Mouse (Mus musculus): ENCODE measurements around the gene Fdxr. TPM values are rescaled to one million over a fixed set of nuclear protein-coding genes. Genes with fewer than 3 reads are reported as not detected.

Fdxr gene
- polyA plus RNA-seq, 1 experiment: not detected

- Histone ChIP-seq H3K27ac (ENCODE audit: insufficient read depth, low read depth, low read length) (no peak overlapping the region), H3K4me3 (ENCODE audit: insufficient read depth, low read depth, low read length) (no peak overlapping the region), H3K4me1 (ENCODE audit: control insufficient read depth, insufficient read depth, low read length) (peaks cover 28% of the 10 kb centered on the region)
- 95% methylated on average over 10 of the region's 10 CpGs for WGBS
- TF ChIP-seq POLR2A (IDR thresholded peaks at IDR 0.05; ENCODE audit: insufficient read depth, low read depth, low read length) (no peak), CTCF (IDR thresholded peaks at IDR 0.05; ENCODE audit: insufficient read depth, low read depth, low read length) (no peak)
Measured at GRCm38 (mm10) chr11:115219685-115220084, 57.2 kb downstream of the Fdxr start.

GRCm38 (mm10) chr11:115219263-115219662 is 57.6 kb downstream of the Fdxr start:
- peaks cover 28% of the 10 kb centered on the region for H3K4me1 ChIP-seq (ENCODE audit: control insufficient read depth, insufficient read depth, low read length)
- no peak overlapping the region for H3K27ac ChIP-seq (ENCODE audit: insufficient read depth, low read depth, low read length)
- no peak for TF ChIP-seq POLR2A (IDR thresholded peaks at IDR 0.05; ENCODE audit: insufficient read depth, low read depth, low read length)
- TF ChIP-seq CTCF (IDR thresholded peaks at IDR 0.05; ENCODE audit: insufficient read depth, low read depth, low read length): no peak
- H3K4me3 ChIP-seq (ENCODE audit: insufficient read depth, low read depth, low read length): no peak overlapping the region
- 85% methylated on average over 9 of the region's 9 CpGs for WGBS

Other genes with a start within 250 kb of the Fdxr start
- not detected in 2 replicates for gene Cd300ld5, start 239.3 kb downstream of the Fdxr start, polyA plus RNA-seq (2012; ENCODE audit: insufficient read depth, insufficient read length, low replicate concordance, missing spikeins)
- not detected in 2 replicates for gene Cd300ld3, start 228.6 kb downstream of the Fdxr start, polyA plus RNA-seq (2012; ENCODE audit: insufficient read depth, insufficient read length, low replicate concordance, missing spikeins)
- not detected in 2 replicates for gene Cd300e, start 214.9 kb downstream of the Fdxr start, polyA plus RNA-seq (2012; ENCODE audit: insufficient read depth, insufficient read length, low replicate concordance, missing spikeins)
- gene Rab37, start 185.6 kb downstream of the Fdxr start, polyA plus RNA-seq (2012; ENCODE audit: insufficient read depth, insufficient read length, low replicate concordance, missing spikeins): not detected in 2 replicates
- gene Cd300lf, start 143.1 kb downstream of the Fdxr start, polyA plus RNA-seq (2012; ENCODE audit: insufficient read depth, insufficient read length, low replicate concordance, missing spikeins): not detected in 2 replicates
- 241 TPM in 1 of 2 replicates, not detected in the other for gene Slc9a3r1, start 113.7 kb downstream of the Fdxr start, polyA plus RNA-seq (2012; ENCODE audit: insufficient read depth, insufficient read length, low replicate concordance, missing spikeins)
- not detected in 2 replicates for gene Tmem104, start 89.6 kb downstream of the Fdxr start, polyA plus RNA-seq (2012; ENCODE audit: insufficient read depth, insufficient read length, low replicate concordance, missing spikeins)
- not detected in 2 replicates for gene Nat9, start 89.2 kb downstream of the Fdxr start, polyA plus RNA-seq (2012; ENCODE audit: insufficient read depth, insufficient read length, low replicate concordance, missing spikeins)
- gene Grin2c, start 9.8 kb downstream of the Fdxr start, polyA plus RNA-seq (2012; ENCODE audit: insufficient read depth, insufficient read length, low replicate concordance, missing spikeins): not detected in 2 replicates
- gene Fads6, start 20.6 kb upstream of the Fdxr start, polyA plus RNA-seq (2012; ENCODE audit: insufficient read depth, insufficient read length, low replicate concordance, missing spikeins): not detected in 2 replicates
- not detected in 2 replicates for gene Otop2, start 30.1 kb upstream of the Fdxr start, polyA plus RNA-seq (2012; ENCODE audit: insufficient read depth, insufficient read length, low replicate concordance, missing spikeins)
- gene Ush1g, start 45.0 kb upstream of the Fdxr start, polyA plus RNA-seq (2012; ENCODE audit: insufficient read depth, insufficient read length, low replicate concordance, missing spikeins): not detected in 2 replicates
- not detected in 2 replicates for gene Otop3, start 57.7 kb upstream of the Fdxr start, polyA plus RNA-seq (2012; ENCODE audit: insufficient read depth, insufficient read length, low replicate concordance, missing spikeins)
- gene Hid1, start 90.7 kb upstream of the Fdxr start, polyA plus RNA-seq (2012; ENCODE audit: insufficient read depth, insufficient read length, low replicate concordance, missing spikeins): not detected in 2 replicates
- not detected in 2 replicates for gene Cdr2l, start 104.9 kb upstream of the Fdxr start, polyA plus RNA-seq (2012; ENCODE audit: insufficient read depth, insufficient read length, low replicate concordance, missing spikeins)
- gene Mrpl58, start 126.7 kb upstream of the Fdxr start, polyA plus RNA-seq (2012; ENCODE audit: insufficient read depth, insufficient read length, low replicate concordance, missing spikeins): not detected in 2 replicates
- not detected in 2 replicates for gene Atp5h, start 142.9 kb upstream of the Fdxr start, polyA plus RNA-seq (2012; ENCODE audit: insufficient read depth, insufficient read length, low replicate concordance, missing spikeins)
- gene Kctd2, start 143.1 kb upstream of the Fdxr start, polyA plus RNA-seq (2012; ENCODE audit: insufficient read depth, insufficient read length, low replicate concordance, missing spikeins): not detected in 2 replicates
- gene Trim80, start 163.5 kb upstream of the Fdxr start, polyA plus RNA-seq (2012; ENCODE audit: insufficient read depth, insufficient read length, low replicate concordance, missing spikeins): not detected in 2 replicates
- gene Slc16a5, start 185.4 kb upstream of the Fdxr start, polyA plus RNA-seq (2012; ENCODE audit: insufficient read depth, insufficient read length, low replicate concordance, missing spikeins): not detected in 2 replicates
- not detected in 2 replicates for gene Armc7, start 198.6 kb upstream of the Fdxr start, polyA plus RNA-seq (2012; ENCODE audit: insufficient read depth, insufficient read length, low replicate concordance, missing spikeins)
- not detected in 2 replicates for gene Nt5c, start 214.8 kb upstream of the Fdxr start, polyA plus RNA-seq (2012; ENCODE audit: insufficient read depth, insufficient read length, low replicate concordance, missing spikeins)
- gene Jpt1, start 237.3 kb upstream of the Fdxr start, polyA plus RNA-seq (2012; ENCODE audit: insufficient read depth, insufficient read length, low replicate concordance, missing spikeins): not detected in 2 replicates

Data from olfactory bulb, adult 2 months (tissue).